Mouse (Mus musculus) embryonic facial prominence, embryonic 15.5 days (tissue): Measurements from ENCODE around the gene Kalrn. TPM values are rescaled to one million over a fixed set of nuclear protein-coding genes. Genes with fewer than 3 reads are reported as not detected.

Source experiments
- ATAC-seq: fragments of 200-750 bp; cut with Nextera tagmentation; 2 replicates; pipeline ENCODE4 v1.8.0; 2017; ENCODE audit warnings: low read depth, moderate TSS enrichment; ENCODE audit not compliant: insufficient number of reproducible peaks, low FRiP score, low TSS enrichment
- H3K27ac ChIP-seq: fragments of 300-500 bp; sonication (generic); replicated peaks from 2 replicates; pipeline ENCODE4 v1.5.1; 2015; ENCODE audit warnings: mild to moderate bottlenecking, inconsistent platforms
- H3K27me3 ChIP-seq: fragments of 300-500 bp; sonication (generic); 2 replicates; pipeline ENCODE4 v1.6.1; 2015; ENCODE audit warnings: inconsistent platforms
- H3K36me3 ChIP-seq: fragments of 300-500 bp; sonication (generic); 2 replicates; pipeline ENCODE4 v1.6.1; 2015; ENCODE audit warnings: mild to moderate bottlenecking, inconsistent platforms
- H3K4me1 ChIP-seq: fragments of 300-500 bp; sonication (generic); 2 replicates; pipeline ENCODE4 v1.6.1; 2015; ENCODE audit warnings: inconsistent platforms
- H3K4me2 ChIP-seq: fragments of 300-500 bp; sonication (generic); replicated peaks from 2 replicates; pipeline ENCODE4 v1.6.1; 2015; ENCODE audit warnings: mild to moderate bottlenecking, inconsistent platforms
- H3K4me3 ChIP-seq: fragments of 300-500 bp; sonication (generic); replicated peaks from 2 replicates; pipeline ENCODE4 v1.5.1; 2015; ENCODE audit warnings: mild to moderate bottlenecking, inconsistent platforms
- H3K9ac ChIP-seq: fragments of 300-500 bp; sonication (generic); 2 replicates; pipeline ENCODE4 v1.6.1; 2015; ENCODE audit warnings: inconsistent platforms
- H3K9me3 ChIP-seq: fragments of 300-500 bp; sonication (generic); replicated peaks from 2 replicates; pipeline ENCODE4 v1.6.1; 2016; ENCODE audit warnings: inconsistent platforms
- WGBS: fragments of 180-500 bp; shearing (Covaris S2); methylation state at CpG from one replicate; pipeline ENCODE4 v1.1.7; 2015; 5-methylcytosine and 5-hydroxymethylcytosine counted together
- polyA plus RNA-seq: library from polyadenylated mRNA; unstranded; fragments of >200 nt; fragmentation: Nextera tagmentation; extraction: Ambion mirVana; gene quantifications from 2 replicates; pipeline ENCODE4 v1.2.1, GENCODE M21; 2015

Kalrn gene
- polyA plus RNA-seq, 1 experiment from 2014 or later, result 14.3 TPM

DNA sequence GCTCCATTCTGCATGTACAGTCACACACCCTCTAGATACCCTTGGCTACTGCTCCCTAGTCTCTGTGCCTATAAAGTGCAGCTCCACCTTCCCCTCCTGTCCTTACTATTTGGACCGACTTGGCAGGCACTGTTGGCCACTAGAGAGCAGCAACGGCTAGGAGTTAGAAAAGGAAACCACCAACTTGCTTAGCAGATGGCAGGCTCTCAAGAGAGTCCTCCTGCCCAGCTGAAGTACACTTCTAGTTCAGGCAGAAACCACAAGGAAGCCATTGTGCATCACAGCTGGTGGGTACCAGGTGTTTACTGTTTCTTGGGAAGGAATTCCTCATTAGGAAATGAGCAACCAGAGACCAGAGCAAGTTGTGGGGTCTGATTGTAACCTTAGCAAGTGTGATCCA lies 447.7 kb downstream of the Kalrn start:
- no peak overlapping the region for H3K4me2 ChIP-seq
- no peak overlapping the region for H3K9ac ChIP-seq
- no peaks in the 10 kb centered on the region for H3K27me3 ChIP-seq
- 3% methylated on average over 2 of the region's 2 CpGs for WGBS
- ATAC-seq, result peak; percentile 50
- H3K9me3 ChIP-seq, result no peaks in the 10 kb centered on the region
- H3K27ac ChIP-seq, result no peak overlapping the region
- H3K4me1 ChIP-seq, result peaks cover 2% of the 10 kb centered on the region; the same call in 1 of the 2 replicates
- H3K36me3 ChIP-seq, result no peaks in the 10 kb centered on the region
- no peak overlapping the region for H3K4me3 ChIP-seq

DNA sequence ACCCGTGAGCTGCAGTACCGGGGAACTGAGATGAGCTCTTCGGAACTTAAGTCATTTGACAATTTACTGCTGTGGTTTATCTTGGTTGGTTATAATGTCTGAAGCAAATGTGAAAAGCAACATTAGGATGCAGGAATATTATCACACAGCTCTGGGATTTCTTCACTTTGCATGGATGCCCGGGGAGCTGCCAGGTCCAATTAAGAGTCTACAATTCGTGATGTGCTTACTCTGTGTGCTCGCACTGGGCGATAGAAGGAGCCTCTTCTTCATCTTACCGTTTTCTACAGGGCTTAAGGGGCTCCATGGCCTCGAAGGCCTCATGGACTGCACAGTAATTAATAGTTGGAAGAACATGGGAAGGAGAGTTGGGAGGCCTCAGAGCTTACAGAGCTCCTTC lies 450.8 kb downstream of the Kalrn start:
- no peak for ATAC-seq
- Histone ChIP-seq H3K4me1 (peaks cover 2% of the 10 kb centered on the region; the same call in 1 of the 2 replicates), H3K36me3 (no peaks in the 10 kb centered on the region), H3K27ac (no peak overlapping the region), H3K4me2 (no peak overlapping the region), H3K4me3 (no peak overlapping the region), H3K9me3 (no peaks in the 10 kb centered on the region), H3K27me3 (no peaks in the 10 kb centered on the region), H3K9ac (no peak overlapping the region)
- 81% methylated on average over 9 of the region's 9 CpGs for WGBS

DNA sequence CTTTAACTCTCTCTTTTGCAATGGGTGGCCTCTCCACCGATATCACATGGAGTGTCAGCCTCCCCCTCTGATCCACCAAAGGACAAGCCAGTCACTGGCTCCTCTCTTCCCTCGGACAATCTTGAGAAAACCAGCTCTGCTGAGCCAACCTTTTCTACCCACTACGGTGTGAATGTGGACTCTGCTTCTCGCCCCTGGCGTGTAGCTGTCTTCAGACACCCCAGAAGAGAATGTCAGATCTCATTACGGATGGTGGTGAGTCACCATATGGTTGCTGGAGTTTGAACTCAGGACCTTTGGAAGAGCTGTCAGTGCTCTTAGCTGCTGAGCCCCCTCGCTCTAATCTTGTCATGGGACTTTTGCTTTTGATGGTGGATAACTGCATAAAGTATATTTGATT lies 452.0 kb downstream of the Kalrn start:
- no peak for ATAC-seq
- WGBS, result 79% methylated on average over 7 of the region's 7 CpGs
- H3K4me2 ChIP-seq, result no peak overlapping the region

DNA sequence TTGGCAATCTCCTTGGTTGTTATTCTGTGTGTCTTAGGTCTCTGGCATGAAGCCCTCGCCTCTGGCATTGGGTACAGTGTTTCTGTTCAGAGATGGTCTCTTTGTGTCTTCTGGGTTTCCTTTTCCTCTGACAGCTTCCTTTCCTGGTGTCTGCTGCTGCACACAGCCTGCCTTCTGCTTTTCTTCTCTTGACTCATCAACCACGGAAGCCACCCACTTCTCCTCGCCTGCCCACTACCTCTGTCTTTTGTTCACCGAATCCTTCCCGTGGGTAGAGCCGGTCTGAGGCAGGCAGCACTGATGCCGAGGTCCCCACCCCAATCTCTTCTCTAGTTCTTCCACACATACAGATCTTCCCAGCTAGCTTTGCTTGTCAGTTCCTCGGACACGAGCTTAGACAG lies 452.5 kb downstream of the Kalrn start:
- Histone ChIP-seq H3K4me2 (no peak overlapping the region), H3K4me1 (peaks cover 2% of the 10 kb centered on the region; the same call in 1 of the 2 replicates), H3K27me3 (no peaks in the 10 kb centered on the region), H3K9me3 (no peaks in the 10 kb centered on the region), H3K36me3 (no peaks in the 10 kb centered on the region), H3K27ac (0 out of 2 replicates have a peak overlapping the region, but pooled peaks have one; percentile 34), H3K4me3 (no peak overlapping the region), H3K9ac (no peak overlapping the region)
- ATAC-seq, result no peak
- 67% methylated on average over 9 of the region's 9 CpGs for WGBS

More for the DNA sequence above, 452.0 kb downstream of the Kalrn start:
- no peaks in the 10 kb centered on the region for H3K27me3 ChIP-seq
- H3K9me3 ChIP-seq, result no peaks in the 10 kb centered on the region
- H3K27ac ChIP-seq, result no peak overlapping the region
- no peak overlapping the region for H3K4me3 ChIP-seq
- no peak overlapping the region for H3K9ac ChIP-seq
- H3K36me3 ChIP-seq, result no peaks in the 10 kb centered on the region
- peaks cover 2% of the 10 kb centered on the region; the same call in 1 of the 2 replicates for H3K4me1 ChIP-seq

DNA sequence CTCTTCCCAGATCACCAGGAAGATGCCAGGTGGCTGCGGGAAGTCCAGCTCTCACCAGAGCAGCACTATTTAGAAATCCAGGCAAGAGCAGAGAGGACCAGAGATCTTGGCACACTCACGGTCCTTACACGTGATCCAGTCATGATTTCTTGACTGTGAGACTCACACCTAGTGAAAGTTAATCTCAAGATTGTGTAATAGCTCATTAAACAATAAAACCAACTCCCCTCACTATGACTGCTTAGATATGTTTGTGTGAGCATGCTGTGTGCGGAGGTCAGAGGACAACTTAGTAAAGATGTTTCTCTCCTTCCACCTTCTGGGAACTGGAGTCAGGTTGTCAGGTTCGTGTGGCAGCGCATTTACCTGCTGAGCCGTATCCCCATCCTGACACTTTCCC lies 453.5 kb downstream of the Kalrn start:
- 87% methylated on average over 7 of the region's 7 CpGs for whole genome bisulfite sequencing
- no peak for ATAC-seq
- Histone ChIP-seq H3K9ac (no peak overlapping the region), H3K4me1 (no peaks in the 10 kb centered on the region), H3K9me3 (no peaks in the 10 kb centered on the region), H3K27me3 (no peaks in the 10 kb centered on the region), H3K27ac (no peak overlapping the region), H3K4me2 (no peak overlapping the region), H3K4me3 (no peak overlapping the region), H3K36me3 (no peaks in the 10 kb centered on the region)

DNA sequence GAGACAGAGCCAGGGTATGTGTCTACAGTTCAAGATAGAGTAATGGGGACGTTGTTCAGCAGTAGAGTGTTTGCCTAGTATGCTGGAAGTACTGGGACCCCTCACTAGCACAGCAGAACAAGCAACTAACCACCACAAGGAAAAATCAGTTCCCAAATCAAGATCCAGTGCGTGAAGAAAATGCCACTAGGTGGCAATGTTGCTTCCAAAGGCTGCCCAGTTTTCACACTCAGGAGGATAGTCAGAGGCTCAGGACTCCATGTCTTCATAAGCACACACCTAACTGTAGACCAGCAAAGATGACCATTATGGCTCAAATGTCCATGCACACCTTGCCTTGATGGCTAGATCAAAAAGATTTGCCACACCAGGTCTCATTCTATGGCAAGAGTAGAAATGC lies 454.0 kb downstream of the Kalrn start:
- Histone ChIP-seq H3K4me2 (no peak overlapping the region), H3K36me3 (no peaks in the 10 kb centered on the region), H3K4me3 (no peak overlapping the region), H3K27ac (no peak overlapping the region), H3K9ac (no peak overlapping the region), H3K27me3 (no peaks in the 10 kb centered on the region), H3K4me1 (no peaks in the 10 kb centered on the region), H3K9me3 (no peaks in the 10 kb centered on the region)
- WGBS, result 20% methylated on average over 2 of the region's 2 CpGs
- ATAC-seq, result no peak

DNA sequence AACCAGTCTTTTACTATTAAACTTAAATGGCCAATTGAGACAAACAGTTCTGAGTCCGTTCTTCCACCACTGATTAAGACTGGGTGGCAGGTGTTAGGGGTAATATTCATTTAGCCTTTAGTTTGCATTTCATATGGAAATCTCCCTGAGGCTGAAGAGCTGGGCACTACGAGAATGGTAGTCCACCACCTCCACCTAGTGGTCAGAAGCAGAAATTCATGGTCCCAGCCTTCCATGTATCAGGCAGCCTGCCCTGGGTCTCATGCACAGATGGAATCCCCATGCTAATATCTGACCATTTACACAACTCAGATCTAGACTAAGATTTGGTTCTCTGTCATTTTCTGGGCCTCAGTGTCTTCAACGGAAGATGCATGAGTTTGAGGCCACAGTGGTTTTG lies 458.7 kb downstream of the Kalrn start:
- ATAC-seq, result no peak
- Histone ChIP-seq H3K27me3 (no peaks in the 10 kb centered on the region), H3K4me1 (no peaks in the 10 kb centered on the region), H3K4me2 (no peak overlapping the region), H3K36me3 (no peaks in the 10 kb centered on the region), H3K27ac (no peak overlapping the region), H3K4me3 (no peak overlapping the region), H3K9me3 (no peaks in the 10 kb centered on the region), H3K9ac (no peak overlapping the region)
- 9% methylated on average over 3 of the region's 3 CpGs for WGBS

DNA sequence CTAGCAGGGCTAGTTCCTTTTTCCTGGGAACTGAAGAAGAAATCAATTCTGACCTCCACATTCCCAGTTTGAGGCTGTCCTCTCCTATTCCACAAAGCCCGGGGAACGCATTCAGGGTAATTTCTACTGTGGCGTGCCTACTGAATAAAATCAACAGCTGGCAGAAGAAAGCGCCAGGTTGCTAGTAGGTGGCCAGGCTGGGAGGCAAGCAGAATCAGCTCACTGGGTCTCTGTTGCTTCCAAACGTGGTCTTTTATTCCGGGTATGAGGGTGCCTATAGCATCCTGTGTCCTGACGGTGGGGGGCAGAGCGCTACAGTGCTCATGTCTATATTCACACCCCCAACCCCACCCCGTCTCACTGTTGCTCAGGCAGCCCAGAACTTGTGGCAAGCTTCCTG lies 460.2 kb downstream of the Kalrn start:
- Histone ChIP-seq H3K27me3 (no peaks in the 10 kb centered on the region), H3K4me3 (no peak overlapping the region), H3K9ac (no peak overlapping the region), H3K4me1 (no peaks in the 10 kb centered on the region), H3K27ac (no peak overlapping the region), H3K9me3 (no peaks in the 10 kb centered on the region), H3K4me2 (no peak overlapping the region), H3K36me3 (no peaks in the 10 kb centered on the region)
- 87% methylated on average over 9 of the region's 9 CpGs for WGBS
- ATAC-seq, result no peak

DNA sequence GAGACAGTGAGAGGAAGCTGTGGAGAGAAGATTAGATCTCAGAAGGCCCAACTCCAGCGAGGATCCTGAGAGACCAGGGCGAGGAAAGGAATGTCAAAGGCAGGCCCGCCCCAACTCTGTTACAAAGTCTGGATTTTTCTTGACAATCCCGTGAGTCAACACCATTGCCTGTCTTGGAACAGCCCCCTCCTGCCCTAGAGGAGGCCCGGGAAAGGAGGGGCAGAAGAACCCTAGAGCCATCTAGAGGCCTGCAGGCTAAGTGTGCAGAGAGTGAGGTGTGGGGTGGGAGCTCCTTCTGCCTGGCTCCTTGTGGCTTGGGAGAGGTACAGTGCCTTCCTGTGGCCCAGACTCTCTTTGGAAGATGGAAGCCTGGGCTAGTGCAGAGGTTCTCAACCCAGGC lies 460.8 kb downstream of the Kalrn start:
- H3K27me3 ChIP-seq, result no peaks in the 10 kb centered on the region
- no peak overlapping the region for H3K9ac ChIP-seq
- H3K4me3 ChIP-seq, result no peak overlapping the region
- no peaks in the 10 kb centered on the region for H3K4me1 ChIP-seq
- H3K36me3 ChIP-seq, result no peaks in the 10 kb centered on the region
- H3K27ac ChIP-seq, result no peak overlapping the region
- no peak overlapping the region for H3K4me2 ChIP-seq
- no peaks in the 10 kb centered on the region for H3K9me3 ChIP-seq
- 24% methylated on average over 5 of the region's 5 CpGs for WGBS
- ATAC-seq, result no peak

DNA sequence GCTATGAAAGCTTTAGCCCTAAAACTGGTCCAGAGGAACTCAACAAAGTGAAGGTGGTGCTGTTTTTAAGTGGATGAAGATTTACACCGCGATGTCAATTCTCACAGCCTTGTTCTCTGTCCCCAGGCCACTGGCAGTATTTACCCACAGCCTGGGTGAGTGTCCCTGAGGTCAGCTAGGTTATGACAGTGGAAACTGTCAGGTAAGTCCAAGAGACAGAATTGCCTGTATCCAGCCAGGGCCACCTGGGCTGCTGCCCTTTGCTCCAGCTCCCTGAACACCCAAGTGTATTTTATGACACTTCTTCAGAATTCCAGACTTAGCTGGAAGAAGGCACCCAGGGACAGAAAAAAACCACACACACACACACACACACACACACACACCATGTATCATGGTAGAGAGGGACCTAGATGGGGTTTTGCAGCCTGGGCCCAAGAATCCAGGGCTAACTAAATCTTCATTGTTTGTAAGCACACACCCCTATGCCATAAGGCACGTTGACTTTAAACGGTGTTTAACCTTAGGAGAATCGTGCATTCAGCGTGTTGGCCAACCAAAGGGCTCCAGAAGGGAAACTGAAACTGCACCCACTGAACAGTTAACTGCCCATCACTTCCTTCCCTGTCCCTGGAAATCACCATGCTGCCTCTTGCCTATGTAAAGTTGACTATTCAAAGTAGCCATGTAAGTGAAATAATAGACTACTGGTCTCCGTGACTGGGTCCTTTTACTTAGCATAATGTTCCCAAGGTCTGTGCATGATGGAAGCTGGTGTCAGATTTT lies 462.3 kb downstream of the Kalrn start:
- 87% methylated on average over 7 of the region's 7 CpGs for WGBS
- Histone ChIP-seq H3K27ac (no peak overlapping the region), H3K27me3 (no peaks in the 10 kb centered on the region), H3K4me1 (no peaks in the 10 kb centered on the region), H3K4me3 (no peak overlapping the region), H3K9ac (no peak overlapping the region), H3K4me2 (no peak overlapping the region), H3K36me3 (no peaks in the 10 kb centered on the region), H3K9me3 (no peaks in the 10 kb centered on the region)
- ATAC-seq, result no peak

DNA sequence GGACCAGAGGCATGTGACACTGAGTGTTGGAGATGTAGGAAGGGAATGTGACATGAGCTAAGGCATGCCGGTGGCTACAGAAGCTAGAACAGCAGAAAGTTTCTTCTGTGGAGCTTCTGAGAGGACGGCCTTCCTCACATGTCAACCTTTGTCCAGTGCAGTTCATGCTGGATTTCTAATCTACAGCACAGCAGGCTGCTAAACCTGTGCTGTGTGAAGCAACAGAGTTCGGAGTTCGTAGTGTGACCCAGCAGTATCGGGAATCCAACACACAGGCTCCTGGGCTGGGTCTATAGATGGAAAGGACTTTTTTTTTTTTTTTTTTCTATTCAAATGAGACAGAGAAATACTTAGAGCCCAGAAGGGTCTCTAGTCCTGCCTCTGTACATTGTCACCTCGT lies 468.9 kb downstream of the Kalrn start:
- Histone ChIP-seq H3K36me3 (no peaks in the 10 kb centered on the region), H3K4me1 (no peaks in the 10 kb centered on the region), H3K27me3 (no peaks in the 10 kb centered on the region), H3K4me3 (no peak overlapping the region), H3K9me3 (no peaks in the 10 kb centered on the region), H3K4me2 (no peak overlapping the region), H3K27ac (no peak overlapping the region), H3K9ac (no peak overlapping the region)
- 86% methylated on average over 6 of the region's 6 CpGs for WGBS
- ATAC-seq, result no peak

DNA sequence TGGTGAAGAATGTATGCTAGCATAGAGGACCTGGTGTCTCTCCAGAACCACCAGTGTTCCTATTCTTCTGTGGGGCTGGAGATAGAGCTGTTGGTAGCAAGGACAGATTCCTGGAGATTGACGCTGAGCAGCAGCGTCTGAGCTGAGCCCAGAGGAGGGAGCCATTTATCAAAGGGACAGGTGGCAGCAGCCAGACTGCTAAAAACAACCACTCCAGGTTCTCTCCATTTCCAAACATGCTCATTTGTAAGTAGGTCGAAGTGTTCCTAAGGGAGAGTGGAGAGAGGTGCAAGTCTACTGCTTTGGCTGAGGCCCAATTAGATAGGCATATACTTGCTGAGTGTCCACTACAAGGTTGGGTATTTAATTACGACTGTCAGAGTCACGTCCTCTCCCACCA lies 470.6 kb downstream of the Kalrn start:
- H3K9ac ChIP-seq, result no peak overlapping the region
- 69% methylated on average over 5 of the region's 5 CpGs for WGBS
- ATAC-seq, result no peak
- no peak overlapping the region for H3K27ac ChIP-seq
- no peak overlapping the region for H3K4me2 ChIP-seq
- no peaks in the 10 kb centered on the region for H3K9me3 ChIP-seq
- H3K4me3 ChIP-seq, result no peak overlapping the region
- H3K36me3 ChIP-seq, result no peaks in the 10 kb centered on the region
- H3K4me1 ChIP-seq, result no peaks in the 10 kb centered on the region
- H3K27me3 ChIP-seq, result no peaks in the 10 kb centered on the region
